Mouse (Mus musculus): ENCODE results near the gene Ctdspl. TPM values are rescaled to one million over a fixed set of nuclear protein-coding genes. Genes with fewer than 3 reads are reported as not detected.
A peak's percentile ranks its signal among the peaks of the same experiment; 100 is the strongest.

The Ctdspl gene
- polyA plus RNA-seq, 1 experiment from 2014 or later = 7.3 TPM

DNA sequence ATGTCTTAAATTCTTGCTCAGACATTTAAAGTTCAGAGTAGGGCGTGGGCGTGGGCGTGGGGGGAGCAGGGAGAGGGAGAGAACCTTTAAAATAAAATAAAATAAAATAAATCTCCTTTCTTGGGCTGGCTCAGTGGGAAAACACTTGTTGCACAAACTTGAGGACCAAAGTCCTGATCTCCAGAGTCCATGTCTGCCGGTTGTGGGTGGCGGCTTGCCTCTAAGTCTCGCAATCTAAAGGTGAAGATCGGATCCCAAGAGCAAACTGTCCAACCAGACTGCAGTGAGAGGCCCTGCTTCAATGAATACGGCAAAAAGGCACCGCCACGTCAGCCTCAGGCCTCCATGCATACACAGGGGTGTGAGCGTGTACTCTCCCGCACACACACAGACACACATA is 13.6 kb downstream of the Ctdspl start:
- Histone ChIP-seq H3K4me1 (peaks cover 31% of the 10 kb centered on the region), H3K27me3 (ENCODE audit: poor library complexity, severe bottlenecking) (no peaks in the 10 kb centered on the region), H3K9me3 (no peaks in the 10 kb centered on the region), H3K27ac (no peak overlapping the region), H3K4me3 (no peak overlapping the region), H3K36me3 (replicated peaks) (no peaks in the 10 kb centered on the region)
- DNase-seq (ENCODE audit: extremely low spot score, low spot score) = no peak
- 83% methylated on average over 12 of the region's 12 CpGs for WGBS

DNA sequence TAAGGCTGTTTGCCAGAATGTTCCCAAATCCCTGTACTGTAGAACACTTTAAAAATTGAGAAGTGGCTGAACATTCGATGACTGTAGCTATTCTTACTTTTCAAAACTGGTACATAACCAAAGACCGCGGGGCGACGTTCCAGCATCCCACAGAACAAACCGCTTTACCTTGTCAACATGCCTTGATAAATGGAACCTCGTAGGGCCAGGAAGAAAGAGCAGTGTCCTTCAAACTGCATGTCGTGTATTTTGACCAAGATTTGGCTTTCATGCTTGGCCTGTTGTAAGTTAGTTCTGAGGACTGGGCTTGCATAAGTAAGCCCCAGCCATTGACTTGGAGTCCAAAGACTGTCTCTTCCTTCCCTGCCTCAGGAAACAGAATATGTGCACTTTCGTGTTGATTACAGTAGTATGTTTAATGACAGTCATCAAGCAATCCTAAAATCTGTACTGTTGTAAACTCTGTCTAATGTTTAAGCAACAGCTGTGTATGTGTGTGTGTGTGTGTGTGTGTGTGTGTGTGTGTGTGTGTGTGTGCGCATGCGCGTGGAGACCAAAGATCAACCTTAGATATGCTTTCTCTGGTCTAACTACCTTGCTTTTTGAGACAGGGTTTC is 14.4 kb downstream of the Ctdspl start:
- Histone ChIP-seq H3K9me3 (no peaks in the 10 kb centered on the region), H3K27me3 (ENCODE audit: poor library complexity, severe bottlenecking) (no peaks in the 10 kb centered on the region), H3K4me3 (no peak overlapping the region), H3K27ac (no peak overlapping the region), H3K36me3 (replicated peaks) (no peaks in the 10 kb centered on the region), H3K4me1 (peaks cover 31% of the 10 kb centered on the region)
- 96% methylated on average over 12 of the region's 12 CpGs for WGBS
- DNase-seq (ENCODE audit: extremely low spot score, low spot score) = no peak

DNA sequence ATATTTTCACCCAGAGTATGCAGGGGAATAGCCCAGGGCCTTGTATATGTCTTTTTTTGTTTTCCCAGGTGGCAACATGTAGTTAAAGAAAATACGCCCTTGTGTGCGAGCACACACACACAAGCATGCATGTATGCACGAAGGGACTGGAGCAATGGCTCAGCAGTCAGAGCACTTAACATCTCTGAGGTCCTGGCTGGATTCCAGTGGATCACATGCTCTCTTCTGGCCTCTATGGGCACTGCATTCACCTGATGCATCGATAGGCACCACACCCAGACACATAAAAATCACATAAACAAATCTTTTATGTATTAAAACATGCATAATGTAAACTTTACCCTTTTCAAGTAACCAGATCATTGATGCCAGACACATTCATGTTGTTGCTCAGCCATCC is 15.8 kb downstream of the Ctdspl start:
- no peaks in the 10 kb centered on the region for H3K9me3 ChIP-seq
- no peaks in the 10 kb centered on the region for H3K27me3 ChIP-seq (ENCODE audit: poor library complexity, severe bottlenecking)
- H3K4me1 ChIP-seq = peaks cover 25% of the 10 kb centered on the region
- H3K4me3 ChIP-seq = no peak overlapping the region
- DNase-seq (ENCODE audit: extremely low spot score, low spot score) = no peak
- H3K27ac ChIP-seq = no peak overlapping the region
- WGBS = 93% methylated on average over 4 of the region's 4 CpGs
- no peaks in the 10 kb centered on the region for H3K36me3 ChIP-seq (replicated peaks)

DNA sequence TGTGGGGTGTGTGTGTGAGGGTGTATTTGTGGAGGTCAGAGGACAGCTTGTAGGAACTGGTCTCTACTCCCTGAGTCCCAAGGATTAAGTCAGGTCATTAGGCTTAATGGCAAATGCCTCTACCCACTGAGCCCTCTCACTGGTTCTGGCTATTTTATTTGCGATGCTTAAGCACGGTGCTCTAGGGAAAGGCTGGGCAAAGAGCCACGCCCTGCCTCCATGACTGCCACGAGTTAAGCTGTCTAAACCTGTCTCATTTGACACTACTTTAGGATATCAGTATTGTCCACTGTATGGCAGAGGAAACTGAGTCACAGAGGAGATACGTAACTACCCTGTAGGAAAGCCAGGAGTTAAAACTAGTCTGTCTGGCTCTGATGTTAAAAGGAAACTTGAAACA is 17.7 kb downstream of the Ctdspl start:
- Histone ChIP-seq H3K4me1 (peaks cover 18% of the 10 kb centered on the region), H3K27me3 (ENCODE audit: poor library complexity, severe bottlenecking) (no peaks in the 10 kb centered on the region), H3K36me3 (replicated peaks) (no peaks in the 10 kb centered on the region), H3K27ac (no peak overlapping the region), H3K4me3 (no peak overlapping the region), H3K9me3 (no peaks in the 10 kb centered on the region)
- no peak for DNase-seq (ENCODE audit: extremely low spot score, low spot score)
- 63% methylated on average over 5 of the region's 5 CpGs for WGBS

DNA sequence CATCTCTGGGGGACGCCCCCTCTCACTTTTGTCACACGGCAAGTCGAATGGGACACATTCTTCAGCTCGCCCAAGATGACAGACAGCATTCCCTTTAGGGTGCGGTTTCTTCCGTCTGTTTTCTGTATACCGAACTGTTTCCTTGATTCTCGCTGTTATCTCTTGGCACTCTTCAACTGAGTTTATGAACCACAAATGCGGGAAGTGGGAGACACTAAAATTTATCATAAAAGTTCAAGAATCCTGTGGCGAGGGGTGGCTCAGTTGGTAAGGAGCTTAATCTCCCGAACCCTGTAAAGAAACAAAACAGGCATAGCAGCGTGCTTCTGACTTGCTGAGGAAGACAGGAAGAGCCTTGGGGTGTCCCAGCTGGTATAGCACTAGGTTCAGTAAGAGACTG is 18.1 kb downstream of the Ctdspl start:
- WGBS = 80% methylated on average over 12 of the region's 12 CpGs

DNA sequence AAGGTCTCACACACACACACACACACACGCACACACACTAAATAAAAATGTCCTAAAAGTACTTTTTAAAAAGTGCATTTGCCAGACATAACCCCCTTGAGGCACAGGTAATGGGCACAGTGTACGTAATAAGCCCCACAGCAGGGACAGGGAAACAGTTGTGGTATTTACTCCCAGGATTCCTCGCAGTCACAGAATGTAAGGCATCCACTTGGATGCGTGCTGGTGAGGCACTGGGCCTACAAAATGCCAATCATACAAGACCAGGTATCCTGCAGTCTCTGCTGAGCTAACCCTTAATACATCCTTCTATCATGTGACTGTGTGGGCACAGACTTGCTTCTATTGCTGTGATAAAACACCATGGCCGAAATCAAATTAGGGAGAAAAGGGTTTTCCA is 22.2 kb downstream of the Ctdspl start:
- WGBS = 88% methylated on average over 5 of the region's 5 CpGs
- H3K9me3 ChIP-seq = no peaks in the 10 kb centered on the region
- no peak overlapping the region for H3K27ac ChIP-seq
- DNase-seq (ENCODE audit: extremely low spot score, low spot score) = no peak
- no peaks in the 10 kb centered on the region for H3K27me3 ChIP-seq (ENCODE audit: poor library complexity, severe bottlenecking)
- no peak overlapping the region for H3K4me3 ChIP-seq
- no peaks in the 10 kb centered on the region; the same call in 1 of the 2 replicates for H3K36me3 ChIP-seq (replicated peaks)
- peaks cover 24% of the 10 kb centered on the region for H3K4me1 ChIP-seq

More for the DNA sequence above, 18.1 kb downstream of the Ctdspl start:
- Histone ChIP-seq H3K4me3 (no peak overlapping the region), H3K27ac (no peak overlapping the region), H3K27me3 (ENCODE audit: poor library complexity, severe bottlenecking) (no peaks in the 10 kb centered on the region), H3K9me3 (no peaks in the 10 kb centered on the region), H3K4me1 (peaks cover 16% of the 10 kb centered on the region), H3K36me3 (replicated peaks) (no peaks in the 10 kb centered on the region)
- DNase-seq (ENCODE audit: extremely low spot score, low spot score) = no peak

DNA sequence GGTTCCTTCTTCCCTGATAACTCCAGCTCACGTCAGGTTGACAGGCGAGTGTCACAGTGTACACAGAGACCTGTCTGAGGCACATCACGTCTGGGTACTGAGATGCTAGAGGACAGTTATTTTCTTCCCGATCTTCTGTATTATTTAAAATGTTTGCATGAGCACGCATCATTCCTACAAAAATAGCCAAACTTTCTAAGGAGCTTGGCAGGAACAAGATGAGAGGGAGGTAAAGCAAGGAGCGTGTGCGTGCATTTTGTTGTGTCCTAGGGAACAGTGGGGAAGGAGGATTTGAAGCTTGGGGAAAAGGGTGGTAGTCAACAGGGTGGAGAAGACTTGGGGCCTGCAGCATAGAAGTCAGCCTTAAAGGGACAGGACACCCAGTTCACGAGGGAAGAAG is 22.9 kb downstream of the Ctdspl start:
- DNase-seq (ENCODE audit: extremely low spot score, low spot score) = no peak
- Histone ChIP-seq H3K27me3 (ENCODE audit: poor library complexity, severe bottlenecking) (no peaks in the 10 kb centered on the region), H3K9me3 (no peaks in the 10 kb centered on the region), H3K27ac (no peak overlapping the region), H3K36me3 (replicated peaks) (no peaks in the 10 kb centered on the region; the same call in 1 of the 2 replicates), H3K4me1 (peaks cover 20% of the 10 kb centered on the region), H3K4me3 (no peak overlapping the region)
- 92% methylated on average over 8 of the region's 8 CpGs for WGBS

DNA sequence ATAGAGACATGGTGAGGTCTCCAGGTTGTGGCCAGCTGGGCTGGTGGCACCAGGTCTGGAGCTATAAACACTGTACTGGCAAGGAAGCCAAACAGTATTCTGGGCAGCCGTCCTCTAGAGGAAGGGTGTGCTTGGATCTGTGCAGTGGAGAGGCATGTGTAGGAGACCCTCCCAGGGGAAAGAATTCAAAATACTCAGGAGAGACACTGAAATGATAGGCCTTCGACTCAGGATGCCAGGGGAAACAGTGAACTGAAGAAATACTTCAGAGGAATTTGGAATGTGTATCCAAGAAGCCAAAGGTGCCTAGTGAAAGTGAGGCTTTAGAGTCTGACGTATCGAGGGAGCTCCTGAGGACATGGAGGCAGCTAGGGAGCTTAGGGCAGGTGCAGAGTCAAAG is 23.4 kb downstream of the Ctdspl start:
- no peaks in the 10 kb centered on the region; the same call in 1 of the 2 replicates for H3K36me3 ChIP-seq (replicated peaks)
- 72% methylated on average over 4 of the region's 4 CpGs for WGBS
- peaks cover 20% of the 10 kb centered on the region for H3K4me1 ChIP-seq
- no peaks in the 10 kb centered on the region for H3K27me3 ChIP-seq (ENCODE audit: poor library complexity, severe bottlenecking)
- DNase-seq (ENCODE audit: extremely low spot score, low spot score) = no peak
- no peaks in the 10 kb centered on the region for H3K9me3 ChIP-seq
- no peak overlapping the region for H3K4me3 ChIP-seq
- no peak overlapping the region for H3K27ac ChIP-seq

DNA sequence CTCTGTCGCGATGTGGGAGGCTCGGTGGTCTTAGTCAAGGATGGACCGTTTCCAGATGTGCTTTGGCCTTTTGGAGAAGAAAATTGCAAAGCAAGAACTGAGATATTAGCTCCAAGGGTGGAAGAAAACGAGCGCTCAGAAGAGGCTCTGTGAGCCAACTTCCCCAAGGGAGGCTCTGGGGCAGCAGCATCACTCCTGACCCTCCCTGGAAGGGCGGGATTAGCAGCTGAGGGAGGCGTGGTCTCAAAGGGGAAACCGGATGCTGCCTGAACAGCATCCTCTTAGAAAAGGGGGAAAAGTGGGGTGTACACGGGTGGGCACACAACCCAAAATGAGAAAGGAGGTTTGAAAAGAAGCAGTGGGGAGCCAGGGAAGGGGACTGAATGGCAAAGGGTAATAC is 23.8 kb downstream of the Ctdspl start:
- H3K27ac ChIP-seq = no peak overlapping the region
- H3K36me3 ChIP-seq (replicated peaks) = no peaks in the 10 kb centered on the region; the same call in 1 of the 2 replicates
- 66% methylated on average over 10 of the region's 10 CpGs for WGBS
- DNase-seq (ENCODE audit: extremely low spot score, low spot score) = no peak
- H3K4me3 ChIP-seq = no peak overlapping the region
- H3K9me3 ChIP-seq = no peaks in the 10 kb centered on the region
- peaks cover 20% of the 10 kb centered on the region for H3K4me1 ChIP-seq
- H3K27me3 ChIP-seq (ENCODE audit: poor library complexity, severe bottlenecking) = no peaks in the 10 kb centered on the region

DNA sequence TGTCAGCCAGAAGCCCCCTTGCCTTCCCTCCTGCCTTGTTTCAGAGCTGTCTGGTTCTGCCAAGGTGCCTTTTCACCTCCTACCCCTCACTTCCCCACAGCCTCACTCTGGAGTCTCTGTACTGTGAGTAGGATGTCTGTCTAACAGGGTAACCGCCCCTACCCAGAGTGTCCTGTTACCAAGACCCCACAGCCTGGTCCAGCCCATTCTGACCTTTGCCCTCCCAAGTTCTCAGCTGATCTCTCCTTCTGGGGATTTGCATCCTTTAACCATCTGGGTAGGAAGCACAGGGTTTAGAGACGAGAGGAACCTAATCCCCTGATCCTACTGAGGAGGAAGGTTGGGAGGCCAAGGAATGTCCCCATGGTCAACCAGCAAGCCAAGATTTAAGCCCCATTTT is 24.5 kb downstream of the Ctdspl start:
- Histone ChIP-seq H3K9me3 (no peaks in the 10 kb centered on the region), H3K27me3 (ENCODE audit: poor library complexity, severe bottlenecking) (no peaks in the 10 kb centered on the region), H3K4me1 (peaks cover 20% of the 10 kb centered on the region), H3K4me3 (no peak overlapping the region), H3K27ac (0 out of 2 replicates have a peak overlapping the region, but pooled peaks have one; percentile 4), H3K36me3 (replicated peaks) (no peaks in the 10 kb centered on the region; the same call in 1 of the 2 replicates)
- no peak for DNase-seq (ENCODE audit: extremely low spot score, low spot score)
- WGBS = 34% methylated on average over 2 of the region's 2 CpGs

DNA sequence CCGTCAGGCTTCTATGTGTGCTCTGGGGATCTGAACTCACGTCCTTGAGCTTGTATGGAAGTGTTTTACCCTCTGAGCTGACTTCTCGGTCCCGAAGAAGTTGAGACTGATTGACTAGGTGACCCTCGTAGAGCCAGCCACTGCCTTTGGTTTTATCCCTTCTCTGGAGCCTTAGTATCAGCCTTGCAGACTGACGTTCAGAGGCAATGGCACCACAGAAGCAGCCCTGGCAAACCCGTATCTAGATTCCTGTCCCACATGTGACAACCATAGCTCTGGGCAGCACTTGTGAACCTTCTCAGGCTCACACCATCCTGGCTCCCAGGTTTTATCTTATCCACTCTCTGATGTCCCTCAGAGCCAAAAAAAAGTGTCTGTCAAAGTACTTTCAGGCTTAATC is 25.1 kb downstream of the Ctdspl start:
- 94% methylated on average over 7 of the region's 7 CpGs for WGBS
- Histone ChIP-seq H3K9me3 (no peaks in the 10 kb centered on the region), H3K4me1 (peaks cover 20% of the 10 kb centered on the region), H3K4me3 (no peak overlapping the region), H3K27ac (no peak overlapping the region), H3K36me3 (replicated peaks) (no peaks in the 10 kb centered on the region; the same call in 1 of the 2 replicates), H3K27me3 (ENCODE audit: poor library complexity, severe bottlenecking) (no peaks in the 10 kb centered on the region)
- DNase-seq (ENCODE audit: extremely low spot score, low spot score) = no peak

DNA sequence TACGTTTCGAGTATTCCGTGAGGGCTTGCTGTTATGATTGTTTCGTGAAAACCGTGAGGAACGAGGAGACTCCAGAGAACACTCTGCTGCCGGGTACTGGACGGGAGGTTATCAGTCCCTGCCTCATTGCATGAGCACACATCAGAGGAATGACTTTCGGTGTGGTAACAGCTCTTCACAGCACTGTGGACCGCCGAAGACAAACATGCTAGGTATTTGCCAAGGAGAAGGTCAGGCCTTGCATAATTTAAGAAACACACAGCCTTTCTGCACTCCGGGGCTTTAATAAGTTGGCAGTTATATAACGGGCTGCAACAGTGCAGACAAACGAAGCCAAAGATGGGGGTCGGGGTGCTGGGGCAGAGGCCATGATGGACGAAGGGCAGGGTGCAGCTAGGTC is 25.9 kb downstream of the Ctdspl start:
- 95% methylated on average over 16 of the region's 16 CpGs for WGBS
- Histone ChIP-seq H3K27me3 (ENCODE audit: poor library complexity, severe bottlenecking) (no peaks in the 10 kb centered on the region), H3K9me3 (no peaks in the 10 kb centered on the region), H3K4me3 (no peak overlapping the region), H3K4me1 (peaks cover 20% of the 10 kb centered on the region), H3K36me3 (replicated peaks) (peaks cover under 1% of the 10 kb centered on the region; the same call in 1 of the 2 replicates), H3K27ac (no peak overlapping the region)
- no peak for DNase-seq (ENCODE audit: extremely low spot score, low spot score)

DNA sequence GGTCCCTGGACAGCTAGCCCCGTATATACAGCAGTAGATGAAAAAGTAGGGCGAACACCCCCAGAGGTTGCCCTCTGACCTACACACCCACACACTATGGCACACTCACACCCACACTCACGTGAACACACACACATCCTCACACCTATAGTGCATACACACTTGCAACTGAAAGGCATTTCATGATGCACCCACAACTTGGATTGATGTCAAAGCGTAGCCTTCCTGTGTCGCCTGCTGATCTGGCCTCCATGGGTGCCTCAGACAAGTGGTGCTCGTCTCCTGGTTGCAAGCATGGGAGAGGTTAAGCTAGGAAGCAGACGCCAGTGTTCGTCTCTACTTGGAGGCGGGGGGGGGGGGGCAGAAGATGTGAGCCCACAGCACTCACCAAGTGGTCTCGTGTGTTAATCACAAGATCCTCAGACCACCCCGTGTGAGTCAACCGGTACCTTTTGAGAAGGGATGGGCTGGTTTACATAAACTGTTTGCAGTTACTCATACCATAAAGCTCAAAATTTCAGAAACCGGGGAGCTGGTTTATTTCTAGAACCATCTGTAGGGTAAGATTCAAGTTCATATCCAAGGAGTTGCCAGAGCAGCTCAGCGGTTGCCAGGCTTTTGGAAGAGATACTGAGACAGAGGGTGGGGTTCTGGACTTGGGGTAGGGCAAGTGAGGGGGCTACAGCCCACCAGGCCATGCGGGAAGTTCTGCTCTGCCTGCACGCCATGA is 27.4 kb downstream of the Ctdspl start:
- no peaks in the 10 kb centered on the region for H3K9me3 ChIP-seq
- 92% methylated on average over 16 of the region's 16 CpGs for WGBS
- H3K36me3 ChIP-seq (replicated peaks) = peaks cover 4% of the 10 kb centered on the region
- peaks cover 20% of the 10 kb centered on the region for H3K4me1 ChIP-seq
- no peak for DNase-seq (ENCODE audit: extremely low spot score, low spot score)
- no peak overlapping the region for H3K27ac ChIP-seq
- H3K27me3 ChIP-seq (ENCODE audit: poor library complexity, severe bottlenecking) = no peaks in the 10 kb centered on the region
- no peak overlapping the region for H3K4me3 ChIP-seq
